Mouse (Mus musculus) MN1 (cell line): ENCODE measurements around the gene Ecm1.

Experiments
- DNase-seq: peaks from one replicate; pipeline ENCODE4 v3.0.0-alpha.2; 2016; ENCODE audit warnings: low spot score

Ecm1 gene

DNA sequence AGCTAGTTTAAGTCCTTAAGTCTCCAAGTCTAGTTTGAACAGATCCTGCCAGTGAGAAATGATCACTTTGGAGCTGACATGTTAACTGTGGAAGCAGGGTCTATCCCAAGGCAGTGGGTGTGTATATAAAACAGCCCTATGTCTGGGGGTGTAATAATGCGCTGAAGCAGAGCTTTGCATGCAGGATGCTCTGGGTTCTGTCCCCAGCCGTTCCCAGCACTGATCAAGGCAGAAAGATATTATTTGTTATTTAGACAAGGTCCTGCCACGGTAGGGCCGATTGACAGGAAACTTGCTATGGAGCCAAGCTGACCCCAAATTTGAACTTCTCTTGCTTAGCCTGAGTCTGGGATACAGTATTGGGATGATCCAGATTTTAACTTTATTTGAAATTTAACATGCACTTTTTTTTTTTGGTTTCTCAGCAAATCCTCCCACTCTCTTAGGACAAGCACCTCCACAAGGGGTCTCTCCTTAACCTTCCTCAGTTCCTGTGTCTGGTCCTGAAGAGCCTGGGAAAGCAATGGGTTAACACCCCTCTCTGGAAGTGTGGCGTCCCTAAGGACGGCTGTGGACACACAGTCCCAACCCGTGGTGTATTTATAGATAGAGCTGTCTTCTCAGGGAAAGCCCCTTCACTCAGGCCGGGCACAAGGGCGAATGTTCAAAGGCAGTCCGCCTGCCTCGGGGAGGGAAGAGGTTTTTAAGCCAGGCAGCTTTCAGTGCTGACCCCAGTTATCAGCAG, 50.0 kb downstream of the Ecm1 start:
- peak; percentile 67 for DNase-seq

DNA sequence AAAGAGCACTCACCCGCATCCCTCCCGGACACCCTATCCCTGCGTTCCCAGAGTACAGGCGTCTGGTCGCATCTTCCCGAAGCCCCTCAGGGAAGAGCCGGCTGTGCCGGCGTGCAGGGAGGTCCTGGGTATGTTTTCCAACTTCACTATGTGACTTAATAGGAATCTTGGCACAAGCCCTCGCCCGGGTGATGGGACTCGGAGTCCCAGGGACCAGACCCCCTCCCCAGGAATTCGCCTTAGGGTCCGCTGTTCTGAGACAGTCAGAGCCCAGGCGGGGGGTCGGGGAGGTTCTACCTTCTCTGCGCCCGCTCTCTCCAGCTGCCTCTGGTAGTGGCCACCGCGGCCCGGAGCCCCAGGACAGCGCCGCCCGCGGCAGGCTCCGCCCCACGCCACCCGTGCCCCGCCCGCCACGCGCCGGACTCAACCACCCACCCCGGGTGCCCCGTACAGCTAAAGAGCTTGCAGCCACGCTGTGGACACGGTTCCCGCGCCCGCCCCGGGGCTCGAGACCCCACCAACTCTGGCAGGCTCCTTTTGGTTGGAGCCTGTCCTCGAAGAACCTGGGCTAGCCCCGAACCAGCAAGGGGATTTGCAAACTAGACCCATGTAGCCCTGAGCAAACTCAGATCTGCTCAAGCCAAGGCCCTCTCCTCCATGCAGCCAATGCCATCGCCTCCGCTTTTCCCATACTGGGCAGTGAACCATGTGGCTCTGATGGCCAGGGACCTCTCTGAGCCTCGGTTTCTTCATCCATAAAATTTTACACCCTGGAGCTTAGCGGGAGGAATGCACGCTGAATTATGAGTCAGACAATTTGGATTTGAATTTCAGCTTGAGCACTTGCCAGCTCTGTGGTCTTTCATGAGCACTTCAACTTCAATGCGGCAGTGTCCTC, 51.6 kb downstream of the Ecm1 start, which contains the start of gene Adamtsl4:
Gene Adamtsl4 (minus strand): TSS at position 394 of the 898 bp plus-strand sequence.
- peak; percentile 69 for DNase-seq

DNA sequence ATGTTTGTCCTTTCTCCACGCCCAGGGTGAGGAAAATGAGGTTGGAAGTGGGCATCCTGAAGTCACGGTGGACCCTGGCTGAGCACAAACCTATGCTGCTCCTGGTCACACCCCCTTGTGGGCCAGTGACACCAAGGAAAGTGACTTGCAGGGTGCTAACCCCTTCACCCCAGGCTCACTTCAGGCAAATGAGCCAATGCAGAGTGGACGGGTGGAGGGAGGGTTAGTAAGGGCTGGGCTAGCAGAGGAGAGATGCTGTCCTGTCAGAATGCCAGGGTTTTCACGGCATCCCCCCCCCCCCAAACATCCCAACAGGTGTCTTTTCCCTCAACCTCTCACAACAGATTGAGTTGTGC, 52.2 kb downstream of the Ecm1 start:
- DNase-seq = no peak

DNA sequence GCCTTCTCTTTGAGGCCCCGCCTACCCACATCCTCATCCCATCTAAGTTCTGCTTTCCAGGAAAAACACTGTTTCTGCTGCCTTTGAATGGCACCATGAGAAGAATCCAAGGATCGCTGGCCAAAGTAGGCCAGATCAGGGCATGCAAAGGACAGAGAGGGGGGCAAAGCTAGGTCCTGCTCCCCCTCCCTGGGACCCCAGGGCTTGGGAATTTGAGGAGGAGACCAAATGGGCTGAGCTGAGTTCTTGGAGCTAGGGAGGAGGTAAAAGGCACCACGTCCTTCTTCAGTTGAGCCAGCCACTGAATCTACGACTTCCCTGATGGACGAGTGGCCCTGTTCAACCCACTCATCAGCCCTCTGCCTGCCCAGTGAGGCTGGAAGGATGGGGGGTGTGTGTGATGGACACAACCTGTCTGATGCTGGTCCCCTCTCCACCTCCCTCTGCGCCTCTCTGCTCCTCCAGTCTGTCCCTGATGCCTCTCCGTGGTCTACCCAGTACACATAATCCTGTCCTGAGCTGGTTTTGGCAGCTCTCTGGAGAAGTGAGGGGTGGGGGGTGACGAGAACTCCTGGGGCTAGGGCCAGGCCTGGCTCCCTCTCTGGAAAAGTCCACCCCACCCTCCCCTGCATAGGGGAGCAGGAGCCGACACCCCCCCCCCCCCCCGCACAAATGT, 52.7 kb downstream of the Ecm1 start:
- no peak for DNase-seq

DNA sequence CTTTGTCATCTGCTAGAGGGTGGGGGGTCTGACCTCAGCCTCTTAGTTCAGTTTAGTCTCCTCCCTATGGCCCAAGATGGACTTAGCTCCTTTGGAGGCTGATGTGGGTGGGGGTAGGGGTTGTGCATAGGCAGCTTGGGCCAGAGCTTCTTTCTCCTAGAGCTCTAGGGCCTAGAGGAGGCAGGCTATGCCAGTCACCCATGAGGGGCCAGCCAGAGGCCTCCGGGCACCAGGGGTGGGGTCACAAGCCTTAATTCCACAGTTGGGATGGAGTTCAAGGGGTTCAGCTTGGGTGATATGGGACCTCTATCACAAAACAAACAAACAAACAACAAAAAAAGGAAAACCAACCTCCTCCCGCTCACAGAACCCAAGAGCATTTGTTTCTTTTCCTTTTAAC, 53.7 kb downstream of the Ecm1 start:
- DNase-seq = no peak

DNA sequence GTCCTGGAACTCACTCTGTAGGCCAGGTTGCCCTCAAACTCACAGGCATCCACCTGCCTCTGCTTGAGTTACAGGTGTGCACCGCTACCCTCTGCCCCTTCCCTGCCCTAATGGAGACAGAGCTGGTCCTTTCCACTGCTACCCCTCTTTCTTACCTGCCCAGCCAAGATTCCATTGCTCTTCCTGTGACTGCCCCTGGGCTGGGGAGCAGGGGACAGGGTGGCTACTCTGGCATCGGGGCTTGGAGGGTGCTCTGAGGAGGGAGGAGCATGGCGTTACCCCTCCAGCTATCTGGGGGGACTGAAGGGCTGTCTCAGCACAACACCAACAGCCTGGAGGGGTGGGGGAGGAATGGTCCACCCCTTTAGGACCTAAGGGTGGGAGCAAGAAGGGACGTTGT, 54.1 kb downstream of the Ecm1 start:
- no peak for DNase-seq

DNA sequence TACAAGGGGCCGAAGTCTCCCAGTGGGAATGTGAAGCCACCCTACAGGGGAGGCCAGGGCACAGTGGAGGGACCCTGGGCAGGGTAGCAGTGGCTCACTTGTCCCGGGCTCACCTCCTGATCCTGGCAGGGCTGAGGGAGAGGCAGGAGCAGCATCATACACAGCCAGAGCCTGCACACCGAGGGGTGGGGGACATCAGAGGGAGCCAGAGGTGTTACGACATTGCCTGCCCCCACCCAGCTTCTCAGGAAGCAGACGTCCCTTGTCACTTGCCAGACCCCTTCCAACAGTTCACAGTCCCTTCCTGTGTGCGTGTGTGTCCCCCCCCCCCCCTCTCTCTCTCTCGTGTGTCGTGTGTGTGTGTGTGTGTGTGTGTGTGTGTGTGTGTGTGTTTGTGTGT, 54.5 kb downstream of the Ecm1 start:
- DNase-seq = no peak
